Mouse (Mus musculus) yolk sac, embryonic 10.5 days (tissue): ENCODE results near the gene Kat2a.
A peak's percentile ranks its signal among the peaks of the same experiment; 100 is the strongest.

Experiments
- DNase-seq: peaks from one replicate; pipeline ENCODE4 v3.0.0-alpha.2; 2017; ENCODE audit warnings: low spot score

Kat2a gene

GRCm38 (mm10) chr11:100735954-100736745, 23.9 kb upstream of the Kat2a start:
- no peak for DNase-seq

GRCm38 (mm10) chr11:100735134-100735865, 23.0 kb upstream of the Kat2a start:
- no peak for DNase-seq

- DNase-seq: peak; percentile 77
These were observed 18.4 kb upstream of the Kat2a start for GRCm38 (mm10) chr11:100730477-100731205.

- no peak for DNase-seq
These were observed 17.7 kb upstream of the Kat2a start for GRCm38 (mm10) chr11:100729976-100730375.

- DNase-seq: no peak
These were observed 16.3 kb upstream of the Kat2a start for GRCm38 (mm10) chr11:100728601-100729000.

GRCm38 (mm10) chr11:100727201-100727600, 14.9 kb upstream of the Kat2a start:
- DNase-seq: no peak

GRCm38 (mm10) chr11:100724919-100725512, 12.8 kb upstream of the Kat2a start:
- peak; percentile 74 for DNase-seq

GRCm38 (mm10) chr11:100722493-100723028, 10.3 kb upstream of the Kat2a start:
- DNase-seq: no peak

GRCm38 (mm10) chr11:100721776-100722492, 9.7 kb upstream of the Kat2a start:
- no peak for DNase-seq

- no peak for DNase-seq
These were observed 9.0 kb upstream of the Kat2a start for GRCm38 (mm10) chr11:100721254-100721653.

- DNase-seq: no peak
These were observed 8.1 kb upstream of the Kat2a start for GRCm38 (mm10) chr11:100720345-100720744.

GRCm38 (mm10) chr11:100719893-100720292, 7.6 kb upstream of the Kat2a start:
- DNase-seq: no peak

- peak; percentile 62 for DNase-seq
These were observed 7.0 kb upstream of the Kat2a start for GRCm38 (mm10) chr11:100719312-100719711.

- no peak for DNase-seq
These were observed 6.6 kb upstream of the Kat2a start for GRCm38 (mm10) chr11:100718866-100719265.

- no peak for DNase-seq
These were observed 6.2 kb upstream of the Kat2a start for GRCm38 (mm10) chr11:100718462-100718861.

GRCm38 (mm10) chr11:100716649-100717048, 4.4 kb upstream of the Kat2a start:
- no peak for DNase-seq

GRCm38 (mm10) chr11:100714948-100715347, 2.7 kb upstream of the Kat2a start:
- DNase-seq: no peak

- DNase-seq: peak; percentile 66
These were observed 2.3 kb upstream of the Kat2a start for GRCm38 (mm10) chr11:100714534-100714915.

GRCm38 (mm10) chr11:100713735-100714533, 1.7 kb upstream of the Kat2a start, which contains the start of gene Hspb9:
Hspb9 (plus strand) TSS chr11:100713850.
- DNase-seq: peak; percentile 74

- no peak for DNase-seq
These were observed 909 bp upstream of the Kat2a start for GRCm38 (mm10) chr11:100713174-100713573.
